ENCODE assay signal across 9 mouse cellular contexts in the genomic region with DNA sequence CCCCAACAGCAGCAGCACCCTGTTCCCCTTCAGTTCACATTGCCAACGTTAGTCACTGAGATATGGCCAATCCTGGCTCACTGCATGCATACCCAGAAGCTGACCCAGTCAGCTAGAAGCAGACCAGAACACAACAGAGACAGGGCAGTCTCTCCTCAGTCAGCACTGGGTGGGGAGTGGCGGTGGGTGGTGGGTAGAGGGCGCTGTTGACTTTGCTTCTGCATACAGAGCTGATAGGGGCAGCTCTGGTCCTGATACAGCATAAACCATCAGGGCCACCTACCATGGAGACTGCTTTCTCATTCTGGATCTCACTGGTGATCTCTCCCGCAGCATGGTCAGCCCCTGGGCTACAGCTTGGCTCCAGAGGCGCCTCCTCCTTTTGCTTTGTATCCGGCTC. TPM values are rescaled to one million over a fixed set of nuclear protein-coding genes. Genes with fewer than 3 reads are reported as not detected.
DNase-seq lines count a peak whose midpoint lies in the region; ATAC-seq and TF ChIP-seq lines count a peak whose summit lies in the region.
"Had no signal": no experiment of that assay in that cellular context is flagged by ENCODE, and none has a peak within 500 bp of the region (broad histone marks: within the 10 kb centered on the region; RNA-seq: fewer than 3 reads in every experiment).

No protein-coding gene starts in this region.

- H3K27me3 ChIP-seq in heart, embryonic 13.5 days (replicated peaks), result no peaks in the 10 kb centered on the region
- H3K27me3 ChIP-seq in MEL (ENCODE audit: control insufficient read depth in 1 of 2, insufficient read depth in 2 of 2, low read length in 2 of 2), result no peaks in the 10 kb centered on the region
- no peaks in the 10 kb centered on the region for H3K27me3 ChIP-seq in splenic B cell, adult 2 months (ENCODE audit: control insufficient read depth, insufficient read depth, low read length, poor library complexity, severe bottlenecking)
- H3K27me3 ChIP-seq in forebrain, embryonic 16.5 days (replicated peaks; ENCODE audit: control insufficient read depth, insufficient read depth, low read length), result no peaks in the 10 kb centered on the region
- H3K27me3 ChIP-seq: neural tube, embryonic 12.5 days had no signal

- H3K27ac ChIP-seq in heart, embryonic 13.5 days (replicated peaks), result peak overlapping the region; percentile 74
- H3K27ac ChIP-seq in MEL (ENCODE audit: control insufficient read depth, low read depth, low read length), result no peak overlapping the region
- H3K27ac ChIP-seq in forebrain, embryonic 16.5 days (ENCODE audit: low read length), result no peak overlapping the region
- H3K27ac ChIP-seq: neural tube, embryonic 12.5 days had no signal

- H3K4me3 ChIP-seq in heart, embryonic 13.5 days, result no peak overlapping the region
- no peak overlapping the region for H3K4me3 ChIP-seq in MEL (ENCODE audit: control insufficient read depth in 1 of 2, insufficient read depth in 1 of 2, low read depth in 2 of 2, low read length in 2 of 2)
- no peak overlapping the region for H3K4me3 ChIP-seq in forebrain, embryonic 16.5 days (replicated peaks; ENCODE audit: low read length)
- H3K4me3 ChIP-seq: neural tube, embryonic 12.5 days had no signal

- peaks cover 93% of the 10 kb centered on the region for H3K36me3 ChIP-seq in heart, embryonic 13.5 days
- H3K36me3 ChIP-seq in MEL (ENCODE audit: control insufficient read depth in 1 of 2, insufficient read depth in 2 of 2, low read length in 2 of 2), result peaks cover 0 to 12% of the 10 kb centered on the region in 2 experiments; a peak in 2 of 4 replicates
- peaks cover 41% of the 10 kb centered on the region for H3K36me3 ChIP-seq in splenic B cell, adult 2 months (ENCODE audit: control insufficient read depth, insufficient read depth, low read length, poor library complexity, severe bottlenecking)
- no peaks in the 10 kb centered on the region for H3K36me3 ChIP-seq in forebrain, embryonic 16.5 days (ENCODE audit: control insufficient read depth, insufficient read depth)
- H3K36me3 ChIP-seq: neural tube, embryonic 12.5 days had no signal

- TF ChIP-seq POLR2A in MEL (IDR thresholded peaks at IDR 0.05; ENCODE audit: control insufficient read depth in 1 of 2, insufficient read depth in 1 of 2, low read depth in 1 of 2, low read length in 2 of 2, poor library complexity in 1 of 2), result no peak

- no peaks in the 10 kb centered on the region for H3K9me3 ChIP-seq in heart, embryonic 13.5 days
- no peaks in the 10 kb centered on the region for H3K9me3 ChIP-seq in MEL (replicated peaks; ENCODE audit: insufficient read depth, low read length)
- no peaks in the 10 kb centered on the region for H3K9me3 ChIP-seq in forebrain, embryonic 16.5 days (ENCODE audit: control insufficient read depth, low read length)
- H3K9me3 ChIP-seq: neural tube, embryonic 12.5 days had no signal

- no peak for DNase-seq in heart, adult 9 months (ENCODE audit: low spot score in 2 of 2)
- DNase-seq in MEL (ENCODE audit: low read depth, low spot score), result peak; percentile 56
- DNase-seq in kidney, postnatal 14 days, result peak; percentile 44
- DNase-seq in splenic B cell, adult 2 months (ENCODE audit: low read depth, low spot score), result peak; percentile 56
- DNase-seq in layer of hippocampus, adult 18-20 months (ENCODE audit: low spot score in 2 of 2), result no peak
- DNase-seq in yolk sac, embryonic 10.5 days (ENCODE audit: low spot score), result no peak

- no peak overlapping the region for H3K4me2 ChIP-seq in heart, embryonic 13.5 days
- H3K4me2 ChIP-seq in forebrain, embryonic 16.5 days (ENCODE audit: low read length), result no peak overlapping the region
- H3K4me2 ChIP-seq: neural tube, embryonic 12.5 days had no signal

- no peaks in the 10 kb centered on the region for H3K79me2 ChIP-seq in MEL (ENCODE audit: control insufficient read depth, insufficient read depth, low read length, poor library complexity)

- 56% methylated on average over 6 of the region's 6 CpGs for WGBS in heart, embryonic 13.5 days
- WGBS in forebrain, embryonic 16.5 days, result 77% methylated on average over 6 of the region's 6 CpGs

- TF ChIP-seq CTCF in MEL (IDR thresholded peaks at IDR 0.05 in 2 of 3, conservative IDR thresholded peaks at IDR 0.05 in 1 of 3; ENCODE audit: control insufficient read depth in 1 of 3, insufficient read depth in 1 of 3, low read depth in 2 of 3, low read length in 3 of 3, poor library complexity in 1 of 3, severe bottlenecking in 1 of 3), result peak; percentile 30 to 72 (median 51); a peak in 5 of 6 replicates

- no peak overlapping the region for H3K9ac ChIP-seq in heart, embryonic 13.5 days
- H3K9ac ChIP-seq in MEL (ENCODE audit: control insufficient read depth, low read depth, low read length, poor library complexity, severe bottlenecking), result no peak overlapping the region
- no peak overlapping the region for H3K9ac ChIP-seq in forebrain, embryonic 16.5 days (replicated peaks; ENCODE audit: low read depth, low read length)
- H3K9ac ChIP-seq: neural tube, embryonic 12.5 days had no signal

- no peak for TF ChIP-seq EP300 in MEL (IDR thresholded peaks at IDR 0.05; ENCODE audit: low read depth in 1 of 2, low read length in 2 of 2)

- peak; percentile 32 for TF ChIP-seq RAD21 in MEL (IDR thresholded peaks at IDR 0.05; ENCODE audit: low read depth, low read length)

- no peak for ATAC-seq in heart, embryonic 13.5 days (ENCODE audit: extremely low read depth, insufficient number of reproducible peaks, low FRiP score, low TSS enrichment)
- no peak for ATAC-seq in forebrain, embryonic 16.5 days

- peaks cover 40% of the 10 kb centered on the region for H3K4me1 ChIP-seq in heart, embryonic 13.5 days
- peaks cover 0 to 19% of the 10 kb centered on the region in 2 experiments; a peak in 3 of 4 replicates for H3K4me1 ChIP-seq in MEL (ENCODE audit: control insufficient read depth in 1 of 2, insufficient read depth in 2 of 2, low read length in 2 of 2)
- H3K4me1 ChIP-seq in forebrain, embryonic 16.5 days (replicated peaks; ENCODE audit: control insufficient read depth, insufficient read depth, low read length), result no peaks in the 10 kb centered on the region
- H3K4me1 ChIP-seq: neural tube, embryonic 12.5 days had no signal

TF ChIP-seq in MEL, 35 proteins besides CTCF, POLR2A, EP300 and RAD21:
- TF ChIP-seq SMC3 (IDR thresholded peaks at IDR 0.05; ENCODE audit: low read depth, low read length) (peak; percentile 42), NELFE (IDR thresholded peaks at IDR 0.05; ENCODE audit: low read depth, low read length) (no peak), KAT2A (conservative IDR thresholded peaks at IDR 0.05; ENCODE audit: low read depth, low read length) (no peak)

RNA-seq across cellular contexts. Expression of a gene that starts 20.7 kb away (rescaled TPM):
- polyA plus RNA-seq in heart, embryonic 13.5 days (2015; fragmentation: Nextera tagmentation; extraction: Ambion mirVana), result 106 and 116 TPM in 2 replicates
- 3.2 and 3.8 TPM in 2 replicates for total RNA-seq in MEL (2012; rRNA removed)
- 10 to 100 TPM in 1 of 2 experiments, not detected in 1; 19.8 TPM for polyA plus RNA-seq in MEL (2012; ENCODE audit: insufficient read depth in 1 of 2, insufficient read length in 2 of 2, low read depth in 1 of 2, low replicate concordance in 2 of 2, missing spikeins in 1 of 2)
- polyA plus RNA-seq in forebrain, embryonic 16.5 days (2015; fragmentation: Nextera tagmentation; extraction: Ambion mirVana), result 138 and 145 TPM in 2 replicates
- total RNA-seq in layer of hippocampus, adult 18-20 months (2021), result 10 to 100 TPM; 28.4 to 31.0 TPM

RNA-seq across cellular contexts. Expression of a gene that starts 54.5 kb away (rescaled TPM):
- 83.9 and 95.4 TPM in 2 replicates for polyA plus RNA-seq in heart, embryonic 13.5 days (2015; fragmentation: Nextera tagmentation; extraction: Ambion mirVana)
- 19.0 and 23.2 TPM in 2 replicates for total RNA-seq in MEL (2012; rRNA removed)
- polyA plus RNA-seq in MEL (2012; ENCODE audit: insufficient read depth in 1 of 2, insufficient read length in 2 of 2, low read depth in 1 of 2, low replicate concordance in 2 of 2, missing spikeins in 1 of 2), result 10 to 100 TPM in 1 of 2 experiments, not detected in 1; 38.0 TPM
- 8.3 and 9.9 TPM in 2 replicates for polyA plus RNA-seq in forebrain, embryonic 16.5 days (2015; fragmentation: Nextera tagmentation; extraction: Ambion mirVana)
- 1 to 10 TPM; 4.7 to 4.8 TPM for total RNA-seq in layer of hippocampus, adult 18-20 months (2021)

Comparison
In these comparisons a context has a peak if more than half of its experiments do, and no peak if none do; other contexts are left out.
1. DNase-seq: peak in MEL (single experiment), kidney, postnatal 14 days (single experiment) and splenic B cell, adult 2 months (single experiment); none in heart, adult 9 months (0 of 2), layer of hippocampus, adult 18-20 months (0 of 2) and yolk sac, embryonic 10.5 days (single experiment).